Mouse (Mus musculus): ENCODE results near the gene Rps6ka1. TPM values are rescaled to one million over a fixed set of nuclear protein-coding genes. Genes with fewer than 3 reads are reported as not detected.
"Not testable (repeated sequence)": the region's sequence is repeated elsewhere in the genome, so short reads cannot be mapped to it uniquely, and the experiment has no call there.

The Rps6ka1 gene
- polyA plus RNA-seq, 1 experiment from 2014 or later: 23.7 TPM

DNA sequence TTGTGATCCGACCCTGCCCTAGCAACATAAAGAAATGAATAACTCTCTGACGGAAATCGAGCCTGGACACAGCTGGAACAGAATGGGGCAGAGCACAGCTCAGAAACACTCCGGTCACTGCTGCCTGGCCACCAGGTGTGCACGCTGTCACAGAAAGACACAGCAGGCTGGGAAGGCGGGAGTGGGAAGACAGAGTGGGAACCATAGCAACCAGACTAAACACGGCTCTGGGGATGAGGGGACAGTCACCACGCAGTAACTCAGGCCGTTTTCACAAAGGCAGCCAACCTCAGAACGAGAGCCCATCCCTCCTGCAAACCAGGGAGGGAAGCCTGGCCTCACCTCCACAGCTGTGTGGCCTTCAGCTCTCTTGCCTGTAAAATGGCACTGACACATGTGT is 34.0 kb downstream of the Rps6ka1 start:
- Histone ChIP-seq H3K9me3 (replicated peaks) (no peaks in the 10 kb centered on the region), H3K36me3 (peaks cover 10% of the 10 kb centered on the region), H3K4me3 (replicated peaks) (no peak overlapping the region), H3K9ac (replicated peaks) (peak overlapping the region; percentile 18; the same call in 1 of the 2 replicates), H3K27me3 (replicated peaks) (no peaks in the 10 kb centered on the region), H3K4me1 (peaks cover 5% of the 10 kb centered on the region), H3K4me2 (no peak overlapping the region), H3K27ac (replicated peaks) (no peak overlapping the region)
- 36% methylated on average over 10 of the region's 10 CpGs for WGBS
- ATAC-seq (ENCODE audit: low FRiP score): no peak

DNA sequence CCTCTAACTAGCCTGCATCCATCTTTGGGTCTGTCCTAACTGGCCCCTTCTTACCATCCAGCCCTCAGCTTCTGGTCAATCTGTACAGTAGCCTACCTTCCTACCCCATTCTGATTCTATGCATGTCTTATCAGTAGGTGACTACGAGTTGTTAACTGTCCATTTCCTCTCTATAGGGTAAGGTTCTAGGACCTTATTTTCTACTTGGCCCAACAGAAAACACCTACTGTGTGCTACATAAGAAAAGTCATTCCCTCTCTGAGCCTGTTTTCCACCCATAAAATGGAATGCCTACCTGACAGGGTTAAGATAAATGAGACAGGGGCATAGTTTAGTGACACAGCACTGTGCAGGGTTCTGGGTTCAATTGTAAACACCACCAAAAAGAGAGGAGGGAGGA is 41.0 kb downstream of the Rps6ka1 start:
- Histone ChIP-seq H3K4me2 (no peak overlapping the region), H3K27ac (replicated peaks) (no peak overlapping the region), H3K27me3 (replicated peaks) (no peaks in the 10 kb centered on the region), H3K36me3 (peaks cover 19% of the 10 kb centered on the region), H3K9ac (replicated peaks) (no peak overlapping the region), H3K9me3 (replicated peaks) (no peaks in the 10 kb centered on the region), H3K4me1 (no peaks in the 10 kb centered on the region), H3K4me3 (replicated peaks) (no peak overlapping the region)
- ATAC-seq (ENCODE audit: low FRiP score): no peak
- 87% methylated on average over 1 of the region's 1 CpGs for WGBS

DNA sequence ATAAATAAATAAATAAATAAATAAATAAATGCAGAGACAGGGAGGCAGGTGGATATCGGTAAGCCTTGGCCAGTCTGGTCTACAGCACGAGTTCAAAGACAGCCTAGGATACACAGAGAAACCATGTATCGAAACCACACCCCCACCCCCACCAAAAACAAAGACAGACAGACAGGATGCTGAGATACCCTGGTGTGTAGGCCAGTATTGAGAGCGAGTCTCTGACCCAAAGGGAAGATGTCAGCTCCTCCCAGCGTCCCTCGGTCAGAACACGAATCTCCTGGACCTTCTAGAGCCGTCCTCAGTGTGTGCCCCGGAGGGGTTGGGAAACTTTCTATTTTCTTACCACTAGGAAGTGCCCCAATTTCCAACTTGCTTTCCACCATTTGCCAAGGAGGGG is 42.5 kb downstream of the Rps6ka1 start:
- Histone ChIP-seq H3K36me3 (peaks cover 11% of the 10 kb centered on the region), H3K4me3 (replicated peaks) (no peak overlapping the region), H3K9me3 (replicated peaks) (no peaks in the 10 kb centered on the region), H3K4me2 (no peak overlapping the region), H3K27ac (replicated peaks) (no peak overlapping the region), H3K27me3 (replicated peaks) (no peaks in the 10 kb centered on the region), H3K9ac (replicated peaks) (no peak overlapping the region), H3K4me1 (no peaks in the 10 kb centered on the region)
- 89% methylated on average over 9 of the region's 9 CpGs for WGBS
- ATAC-seq (ENCODE audit: low FRiP score): no peak

DNA sequence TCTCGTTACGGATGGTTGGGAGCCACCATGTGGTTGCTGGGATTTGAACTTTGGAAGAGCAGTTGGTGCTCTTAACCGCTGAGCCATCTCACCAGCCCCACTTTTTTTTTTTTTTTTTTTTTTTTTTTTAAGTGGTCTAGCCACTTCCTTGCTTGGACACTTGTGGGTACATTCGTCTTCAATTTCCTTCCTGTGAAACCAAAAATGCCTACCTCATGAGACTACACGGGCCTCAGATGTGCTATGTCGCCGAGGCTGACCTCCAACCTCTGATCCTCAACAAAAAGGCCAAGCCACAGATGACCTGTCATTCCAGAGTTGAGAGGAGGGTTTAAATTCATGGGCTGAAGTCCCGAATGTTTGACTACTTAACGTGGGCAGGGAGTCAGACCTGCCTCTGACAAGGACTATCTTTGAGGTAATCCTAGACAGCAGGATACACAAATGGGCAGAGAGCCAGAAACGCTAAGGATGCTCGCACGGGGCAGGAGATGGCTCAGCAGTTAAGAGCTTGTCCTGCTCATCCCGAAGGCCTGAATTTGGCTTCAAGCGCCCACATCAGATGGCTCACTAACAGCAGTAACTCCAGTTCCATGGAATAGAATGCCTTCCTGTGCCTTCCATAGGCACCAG is 43.3 kb downstream of the Rps6ka1 start:
- WGBS: 85% methylated on average over 14 of the region's 14 CpGs
- Histone ChIP-seq H3K9me3 (replicated peaks) (no peaks in the 10 kb centered on the region), H3K9ac (replicated peaks) (no peak overlapping the region), H3K36me3 (peaks cover 9% of the 10 kb centered on the region), H3K4me3 (replicated peaks) (no peak overlapping the region), H3K4me1 (no peaks in the 10 kb centered on the region), H3K27me3 (replicated peaks) (no peaks in the 10 kb centered on the region), H3K27ac (replicated peaks) (no peak overlapping the region), H3K4me2 (no peak overlapping the region)
- ATAC-seq (ENCODE audit: low FRiP score): no peak

DNA sequence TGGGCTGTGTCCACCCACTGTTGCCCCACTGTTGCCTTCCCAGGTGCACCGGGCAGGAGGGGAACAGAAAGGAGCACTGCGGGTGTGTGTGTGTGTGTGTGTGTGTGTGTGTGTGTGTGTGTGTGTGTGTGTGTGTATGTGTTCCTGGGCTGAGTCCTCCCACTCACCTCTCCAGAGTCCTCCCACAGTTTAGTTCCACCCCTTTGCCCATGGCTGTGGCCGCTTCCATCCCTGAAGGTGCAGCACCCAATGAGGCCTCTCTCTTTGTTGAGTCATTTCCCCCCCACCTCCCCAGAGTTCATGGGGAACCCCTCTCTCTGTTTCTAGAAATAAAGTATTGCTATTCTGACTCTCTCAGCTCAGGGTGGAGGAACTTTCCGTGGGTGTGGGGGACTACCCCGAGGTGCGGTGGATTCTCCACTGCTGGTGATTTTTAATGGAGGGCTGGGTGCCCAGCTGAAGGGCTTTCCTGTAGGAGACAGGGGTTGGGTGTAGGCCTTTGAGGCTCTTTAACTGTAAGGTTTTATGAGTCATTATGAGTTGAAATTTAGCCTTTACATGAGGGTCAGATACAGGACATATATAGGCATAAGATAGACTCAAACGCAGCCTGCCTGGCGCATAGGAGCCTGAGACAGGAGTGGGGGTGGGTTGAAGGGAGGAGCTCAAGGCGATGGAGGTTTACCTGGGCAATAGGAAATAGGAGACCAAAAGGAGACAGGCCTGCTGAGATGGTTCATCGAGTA is 44.4 kb downstream of the Rps6ka1 start:
- H3K9me3 ChIP-seq (replicated peaks): no peaks in the 10 kb centered on the region
- no peaks in the 10 kb centered on the region for H3K4me1 ChIP-seq
- H3K27ac ChIP-seq (replicated peaks): no peak overlapping the region
- no peak for ATAC-seq (ENCODE audit: low FRiP score)
- H3K27me3 ChIP-seq (replicated peaks): no peaks in the 10 kb centered on the region
- 87% methylated on average over 10 of the region's 10 CpGs for WGBS
- H3K36me3 ChIP-seq: peaks cover 9% of the 10 kb centered on the region
- H3K4me2 ChIP-seq: no peak overlapping the region
- no peak overlapping the region for H3K9ac ChIP-seq (replicated peaks)
- no peak overlapping the region for H3K4me3 ChIP-seq (replicated peaks)

DNA sequence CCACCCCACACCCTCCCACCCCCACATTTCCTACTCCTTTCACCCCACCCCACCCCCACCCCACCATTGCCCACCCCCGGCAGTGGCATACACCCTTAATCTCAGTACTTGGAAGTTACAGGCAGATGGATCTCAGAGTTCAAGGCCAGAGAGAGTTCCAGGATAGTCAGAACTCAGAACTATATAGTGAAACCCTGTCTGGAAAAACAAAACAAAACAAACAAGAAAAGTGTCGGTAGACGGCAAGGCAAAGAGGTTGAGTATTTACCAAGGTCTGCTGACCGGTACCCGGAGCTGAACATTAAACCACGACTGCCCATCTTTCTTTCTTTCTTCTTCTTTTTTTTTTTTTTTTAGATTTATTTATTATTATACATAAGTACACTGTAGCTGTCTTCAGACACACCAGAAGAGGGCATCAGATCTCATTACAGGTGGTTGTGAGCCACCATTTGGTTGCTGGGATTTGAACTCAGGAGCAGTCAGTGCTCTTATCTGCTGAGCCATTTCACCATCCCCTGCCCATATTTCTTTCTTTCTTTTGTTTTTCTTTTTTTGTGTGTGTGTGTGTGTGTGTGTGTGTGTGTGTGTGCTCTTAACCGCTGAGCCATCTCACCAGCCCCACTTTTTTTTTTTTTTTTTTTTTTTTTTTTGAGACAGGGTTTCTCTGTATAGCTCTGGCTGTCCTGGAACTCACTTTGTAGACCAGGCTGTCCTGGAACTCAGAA is 45.7 kb downstream of the Rps6ka1 start:
- H3K36me3 ChIP-seq; H3K4me1 ChIP-seq; H3K4me2 ChIP-seq; ATAC-seq (ENCODE audit: low FRiP score); H3K27ac ChIP-seq (replicated peaks); H3K27me3 ChIP-seq (replicated peaks); H3K4me3 ChIP-seq (replicated peaks); H3K9me3 ChIP-seq (replicated peaks); H3K9ac ChIP-seq (replicated peaks): not testable (repeated sequence)
- WGBS: 95% methylated on average over 6 of the region's 7 CpGs

DNA sequence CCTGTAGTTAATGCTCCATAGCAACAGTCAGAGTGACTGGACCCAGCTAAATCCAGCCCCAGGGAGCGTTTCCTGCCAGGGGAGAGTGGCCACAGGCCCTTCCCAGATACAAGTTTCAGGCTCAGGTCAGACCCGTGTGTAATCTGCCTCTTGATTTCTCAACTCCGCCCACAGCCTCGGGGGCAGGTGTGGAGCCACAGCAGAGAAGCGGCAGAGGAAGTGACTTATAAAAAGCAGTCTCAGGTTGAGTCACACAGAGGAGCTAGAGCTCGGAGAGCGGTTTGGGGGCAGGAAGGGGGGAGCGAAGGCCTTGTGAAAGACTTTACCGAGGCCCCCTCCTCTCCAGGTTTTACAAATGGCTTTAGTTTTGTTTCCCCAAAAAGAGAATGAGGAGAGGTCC is 46.6 kb downstream of the Rps6ka1 start:
- no peak for ATAC-seq (ENCODE audit: low FRiP score)

DNA sequence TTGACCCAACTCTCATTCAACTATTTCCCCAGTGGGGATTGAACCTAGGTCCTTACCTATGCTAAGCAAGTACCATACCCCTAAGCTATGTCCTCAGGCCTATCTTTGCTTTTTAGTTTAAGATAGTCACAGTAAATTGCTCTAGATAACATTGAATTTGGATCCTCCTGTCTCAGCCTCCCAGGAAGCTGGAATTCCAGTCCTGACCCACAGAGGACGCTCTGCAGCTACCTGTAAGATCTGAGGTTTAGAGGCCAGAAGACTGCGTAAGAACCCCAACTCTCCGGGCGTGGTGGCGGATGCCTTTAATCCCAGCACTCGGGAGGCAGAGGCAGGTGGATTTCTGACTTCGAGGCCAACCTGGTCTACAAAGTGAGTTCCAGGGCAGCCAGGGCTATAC is 47.1 kb downstream of the Rps6ka1 start:
- no peaks in the 10 kb centered on the region for H3K27me3 ChIP-seq (replicated peaks)
- no peaks in the 10 kb centered on the region for H3K36me3 ChIP-seq
- 91% methylated on average over 7 of the region's 7 CpGs for WGBS
- H3K4me3 ChIP-seq (replicated peaks): no peak overlapping the region
- no peaks in the 10 kb centered on the region for H3K4me1 ChIP-seq
- H3K27ac ChIP-seq (replicated peaks): no peak overlapping the region
- H3K9ac ChIP-seq (replicated peaks): no peak overlapping the region
- no peak for ATAC-seq (ENCODE audit: low FRiP score)
- H3K4me2 ChIP-seq: no peak overlapping the region
- no peaks in the 10 kb centered on the region for H3K9me3 ChIP-seq (replicated peaks)

More for the DNA sequence above, 46.6 kb downstream of the Rps6ka1 start:
- no peak overlapping the region for H3K4me2 ChIP-seq
- H3K27ac ChIP-seq (replicated peaks): no peak overlapping the region
- no peaks in the 10 kb centered on the region for H3K36me3 ChIP-seq
- H3K9ac ChIP-seq (replicated peaks): no peak overlapping the region
- H3K4me3 ChIP-seq (replicated peaks): no peak overlapping the region
- H3K9me3 ChIP-seq (replicated peaks): no peaks in the 10 kb centered on the region
- 42% methylated on average over 9 of the region's 9 CpGs for WGBS
- no peaks in the 10 kb centered on the region for H3K27me3 ChIP-seq (replicated peaks)
- no peaks in the 10 kb centered on the region for H3K4me1 ChIP-seq

DNA sequence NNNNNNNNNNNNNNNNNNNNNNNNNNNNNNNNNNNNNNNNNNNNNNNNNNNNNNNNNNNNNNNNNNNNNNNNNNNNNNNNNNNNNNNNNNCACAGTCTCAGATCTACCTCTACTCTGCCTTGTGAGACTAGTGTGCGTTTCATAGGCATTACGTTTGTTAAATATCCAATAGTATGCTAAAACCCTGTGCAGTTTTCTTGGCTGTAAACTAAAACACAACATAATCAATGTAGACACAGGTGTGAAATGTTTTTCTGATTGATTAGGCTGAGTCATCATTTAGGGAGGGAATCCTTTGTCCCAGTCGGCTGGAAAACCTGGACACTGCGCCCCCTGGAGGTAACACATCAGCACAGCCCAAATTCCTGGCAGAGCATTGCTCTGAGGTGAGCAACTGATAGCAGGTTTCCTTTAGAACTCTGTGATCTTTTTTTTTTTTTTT is 48.2 kb downstream of the Rps6ka1 start:
- ATAC-seq (ENCODE audit: low FRiP score): no peak
- no peaks in the 10 kb centered on the region for H3K4me1 ChIP-seq
- H3K9ac ChIP-seq (replicated peaks): no peak overlapping the region
- H3K4me3 ChIP-seq (replicated peaks): no peak overlapping the region
- no peaks in the 10 kb centered on the region for H3K9me3 ChIP-seq (replicated peaks)
- no peak overlapping the region for H3K27ac ChIP-seq (replicated peaks)
- H3K27me3 ChIP-seq (replicated peaks): no peaks in the 10 kb centered on the region
- WGBS: 76% methylated on average over 4 of the region's 4 CpGs
- H3K4me2 ChIP-seq: no peak overlapping the region
- no peaks in the 10 kb centered on the region for H3K36me3 ChIP-seq

DNA sequence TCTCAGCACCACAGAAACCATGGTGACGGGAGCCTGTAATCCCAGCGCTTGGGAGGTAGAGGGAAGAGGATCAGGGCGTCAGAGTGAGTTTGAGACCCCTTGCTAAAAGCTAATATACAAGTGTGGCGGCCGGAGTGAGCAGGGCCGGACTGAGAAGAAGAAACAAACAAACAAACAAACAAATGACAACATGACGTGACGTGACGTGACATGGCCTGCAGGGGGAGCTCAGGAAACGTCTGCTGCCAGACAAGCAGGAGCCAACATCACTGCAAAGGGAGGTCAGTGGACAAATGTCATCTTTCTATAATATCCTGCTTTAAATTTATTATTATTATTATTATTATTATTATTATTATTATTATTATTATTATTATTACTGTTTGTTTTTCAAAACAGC is 51.0 kb downstream of the Rps6ka1 start:
- Histone ChIP-seq H3K4me1 (no peaks in the 10 kb centered on the region), H3K4me3 (replicated peaks) (no peak overlapping the region), H3K27me3 (replicated peaks) (no peaks in the 10 kb centered on the region), H3K9ac (replicated peaks) (no peak overlapping the region), H3K27ac (replicated peaks) (no peak overlapping the region), H3K4me2 (no peak overlapping the region), H3K36me3 (no peaks in the 10 kb centered on the region), H3K9me3 (replicated peaks) (no peaks in the 10 kb centered on the region)
- 60% methylated on average over 10 of the region's 10 CpGs for WGBS
- ATAC-seq (ENCODE audit: low FRiP score): no peak

DNA sequence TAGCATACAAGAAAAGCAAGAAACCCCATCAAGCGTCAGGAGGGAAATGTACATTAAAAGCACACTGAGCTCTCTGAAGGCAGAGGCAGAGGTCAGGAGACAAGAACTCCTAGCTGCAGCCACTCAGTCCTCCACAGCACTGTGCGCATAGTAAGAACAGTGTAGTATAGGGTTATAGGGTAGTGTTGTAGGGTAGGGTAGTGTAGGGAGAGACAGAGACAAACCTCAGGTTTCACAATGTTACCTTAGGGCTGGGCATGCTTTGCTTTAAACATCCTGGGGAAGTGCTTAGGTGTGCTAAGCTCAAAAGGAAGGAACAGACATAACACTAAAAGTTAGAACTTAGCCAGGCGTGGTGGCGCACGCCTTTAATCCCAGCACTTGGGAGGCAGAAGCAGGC is 52.4 kb downstream of the Rps6ka1 start:
- Histone ChIP-seq H3K9me3 (replicated peaks) (no peaks in the 10 kb centered on the region), H3K27ac (replicated peaks) (no peak overlapping the region), H3K9ac (replicated peaks) (no peak overlapping the region), H3K4me2 (no peak overlapping the region), H3K36me3 (no peaks in the 10 kb centered on the region), H3K4me1 (no peaks in the 10 kb centered on the region), H3K4me3 (replicated peaks) (no peak overlapping the region), H3K27me3 (replicated peaks) (no peaks in the 10 kb centered on the region)
- WGBS: 93% methylated on average over 5 of the region's 5 CpGs
- no peak for ATAC-seq (ENCODE audit: low FRiP score)

All from neural tube, embryonic 15.5 days (tissue).